Mouse (Mus musculus): ENCODE results near the gene Dnm2.
"Not testable (repeated sequence)": the region's sequence is repeated elsewhere in the genome, so short reads cannot be mapped to it uniquely, and the experiment has no call there.

The Dnm2 gene

GRCm38 (mm10) chr9:21507753-21508430, 83.2 kb downstream of the Dnm2 start:
- no peak for DNase-seq

- no peak for DNase-seq
Observed at GRCm38 (mm10) chr9:21508871-21509404, 84.2 kb downstream of the Dnm2 start.

- peak; percentile 97 for DNase-seq
Observed at GRCm38 (mm10) chr9:21509772-21510688, 85.3 kb downstream of the Dnm2 start, which contains the start of gene Tmed1. Gene Tmed1 (minus strand): TSS chr9:21510252.

- no peak for DNase-seq
Observed at GRCm38 (mm10) chr9:21510689-21511015, 85.9 kb downstream of the Dnm2 start.

GRCm38 (mm10) chr9:21511052-21511451, 86.3 kb downstream of the Dnm2 start:
- no peak for DNase-seq

GRCm38 (mm10) chr9:21513466-21513865, 88.8 kb downstream of the Dnm2 start:
- no peak for DNase-seq

- no peak for DNase-seq
Observed at GRCm38 (mm10) chr9:21517947-21518495, 93.3 kb downstream of the Dnm2 start.

- not testable (repeated sequence) for DNase-seq
Observed at GRCm38 (mm10) chr9:21518690-21519089, 94.0 kb downstream of the Dnm2 start.

GRCm38 (mm10) chr9:21525142-21525936, 100.6 kb downstream of the Dnm2 start:
- DNase-seq, result peak; percentile 40

GRCm38 (mm10) chr9:21525937-21526633, 101.4 kb downstream of the Dnm2 start, which contains the start of gene AB124611:
Gene AB124611 (plus strand): TSS chr9:21526176.
- peak; percentile 67 for DNase-seq

- DNase-seq, result no peak
Observed at GRCm38 (mm10) chr9:21526634-21526944, 101.9 kb downstream of the Dnm2 start.

GRCm38 (mm10) chr9:21527100-21527801, 102.5 kb downstream of the Dnm2 start:
- no peak for DNase-seq

- DNase-seq, result peak; percentile 31
Observed at GRCm38 (mm10) chr9:21527917-21528324, 103.2 kb downstream of the Dnm2 start.

GRCm38 (mm10) chr9:21536501-21536900, 111.8 kb downstream of the Dnm2 start:
- DNase-seq, result no peak

GRCm38 (mm10) chr9:21537009-21537408, 112.3 kb downstream of the Dnm2 start:
- no peak for DNase-seq

GRCm38 (mm10) chr9:21539981-21540753, 115.5 kb downstream of the Dnm2 start:
- DNase-seq, result peak; percentile 19

- not testable (repeated sequence) for DNase-seq
Observed at GRCm38 (mm10) chr9:21542001-21542400, 117.3 kb downstream of the Dnm2 start.

GRCm38 (mm10) chr9:21545351-21545915, 120.7 kb downstream of the Dnm2 start:
- peak; percentile 12 for DNase-seq

- DNase-seq, result peak; percentile 99
Observed at GRCm38 (mm10) chr9:21545916-21546788, 121.4 kb downstream of the Dnm2 start.

Data from lung, postnatal 36 days (tissue).